Mouse (Mus musculus) myocyte (in vitro differentiated cells): ENCODE data around the gene C530008M17Rik.

ENCODE experiments used
- CEBPB ChIP-seq: IDR thresholded peaks from 2 replicates; pipeline ENCODE4 v1.6.1; 2011; ENCODE audit warnings: mild to moderate bottlenecking, moderate library complexity; ENCODE audit not compliant: poor library complexity, insufficient read depth, severe bottlenecking
- E2F4 ChIP-seq: IDR thresholded peaks from one replicate; pipeline ENCODE4 v1.6.1; 2011; ENCODE audit warnings: mild to moderate bottlenecking, control low read depth, moderate library complexity; ENCODE audit not compliant: insufficient read depth
- MAX ChIP-seq: IDR thresholded peaks from one replicate; pipeline ENCODE4 v1.6.1; 2011; ENCODE audit warnings: low read depth, mild to moderate bottlenecking, control low read depth
- MYOD1 ChIP-seq, 3 experiments: IDR thresholded peaks; one replicate each; pipeline ENCODE4 v1.6.1; 2011; ENCODE audit warnings: control low read depth in 2 of 3, low read depth in 2 of 3, mild to moderate bottlenecking in 2 of 3, moderate library complexity in 1 of 3; ENCODE audit not compliant: insufficient read length in 2 of 3, control insufficient read depth in 1 of 3
- MYOG ChIP-seq, 3 experiments: IDR thresholded peaks; one replicate each; pipeline ENCODE4 v1.6.1; 2011; ENCODE audit warnings: control low read depth in 2 of 3, low read depth in 2 of 3, mild to moderate bottlenecking in 2 of 3; ENCODE audit not compliant: insufficient read length in 2 of 3, control insufficient read depth in 1 of 3, insufficient read depth in 1 of 3
- POLR2A ChIP-seq: IDR thresholded peaks from one replicate; pipeline ENCODE4 v1.6.1; 2011; ENCODE audit warnings: low read depth, mild to moderate bottlenecking, control low read depth, moderate library complexity; ENCODE audit not compliant: insufficient read length
- POLR2AphosphoS2 ChIP-seq: IDR thresholded peaks from one replicate; pipeline ENCODE4 v1.6.1; 2011; ENCODE audit warnings: low read depth, control low read depth; ENCODE audit not compliant: insufficient read length
- REST ChIP-seq: IDR thresholded peaks from one replicate; pipeline ENCODE4 v1.6.1; 2011; ENCODE audit warnings: mild to moderate bottlenecking, control low read depth, moderate library complexity; ENCODE audit not compliant: insufficient read depth, insufficient read length
- TCF12 ChIP-seq: IDR thresholded peaks from one replicate; pipeline ENCODE4 v1.6.1; 2011; ENCODE audit warnings: mild to moderate bottlenecking, control low read depth; ENCODE audit not compliant: poor library complexity, insufficient read depth, severe bottlenecking
- TCF3 ChIP-seq: IDR thresholded peaks from one replicate; pipeline ENCODE4 v1.6.1; 2011; ENCODE audit warnings: low read depth, control low read depth; ENCODE audit not compliant: insufficient read length
- USF1 ChIP-seq: IDR thresholded peaks from one replicate; pipeline ENCODE4 v1.6.1; 2011; ENCODE audit warnings: low read depth, mild to moderate bottlenecking, control low read depth, moderate library complexity

DNA sequence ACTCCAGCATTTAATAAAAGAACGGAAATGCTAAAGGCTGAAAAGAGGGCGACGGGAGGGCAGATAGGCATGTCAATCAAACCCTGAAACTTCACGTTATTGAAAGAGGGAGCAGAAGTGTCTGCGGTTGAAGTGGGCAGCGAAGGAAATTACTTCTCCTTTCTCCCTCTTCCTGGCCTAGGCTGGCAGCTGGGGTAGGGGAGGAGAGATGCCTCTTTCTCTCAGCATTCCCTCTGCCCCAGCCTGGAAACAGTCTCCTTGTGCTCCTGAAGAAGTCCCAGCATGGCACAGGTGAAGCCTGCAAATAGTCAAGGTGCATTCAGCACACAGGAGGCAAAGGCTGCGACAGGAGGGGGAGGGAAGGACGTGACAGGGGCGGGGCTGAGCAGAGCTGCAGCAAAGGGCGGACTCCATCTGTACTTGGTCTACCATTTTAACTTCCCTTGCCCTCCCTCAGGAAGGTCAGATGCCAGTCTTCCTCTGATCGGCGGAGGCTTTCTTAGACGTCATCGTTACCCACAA lies 122.8 kb downstream of the C530008M17Rik start:
- no peak for TF ChIP-seq USF1
- TF ChIP-seq REST: no peak
- TF ChIP-seq MAX: no peak
- no peak for TF ChIP-seq CEBPB
- TF ChIP-seq E2F4: no peak
- no peak for TF ChIP-seq POLR2A
- no peak for TF ChIP-seq TCF12
- no peak for TF ChIP-seq POLR2AphosphoS2
- TF ChIP-seq MYOD1 (IDR thresholded peaks at IDR 0.05; ENCODE audit: control insufficient read depth in 1 of 3, insufficient read length in 2 of 3, low read depth in 2 of 3): no peak
- TF ChIP-seq MYOG (IDR thresholded peaks at IDR 0.05; ENCODE audit: control insufficient read depth in 1 of 3, insufficient read depth in 1 of 3, insufficient read length in 2 of 3, low read depth in 2 of 3): no peak
- TF ChIP-seq TCF3: no peak
